In genomic region chr1:159735099-159735498, GRCm38 (mm10) we compare ENCODE assay signal across 31 mouse cellular contexts.
DNase-seq lines count a peak whose midpoint lies in the region; ATAC-seq and TF ChIP-seq lines count a peak whose summit lies in the region.
"Had no signal": no experiment of that assay in that cellular context is flagged by ENCODE, and none has a peak within 500 bp of the region (broad histone marks: within the 10 kb centered on the region; RNA-seq: fewer than 3 reads in every experiment).

No protein-coding gene starts in this region.

- peak; percentile 93 to 95 for ATAC-seq in hematopoietic stem cell, adult 5-6 weeks (replicated peaks in 1 of 2; ENCODE audit: insufficient read depth in 1 of 2, low FRiP score in 2 of 2, low TSS enrichment in 1 of 2, low read depth in 1 of 2, poor library complexity in 2 of 2, severe bottlenecking in 2 of 2)
- ATAC-seq: activated CD4-positive, CD25-positive, alpha-beta regulatory T cell, adult 4 months; CD4-positive, CD25-positive, alpha-beta regulatory T cell, adult 4 months; forebrain, embryonic 14.5 days; inflammation-experienced regulatory T-cells, adult 6 months; midbrain, embryonic 13.5 days had no signal

- WGBS in kidney, adult 2 months = 74% methylated on average over 3 of the region's 3 CpGs

- no peak overlapping the region for H3K27ac ChIP-seq in kidney, adult 2 months (ENCODE audit: insufficient read depth, low read depth, low read length)
- H3K27ac ChIP-seq: embryonic facial prominence, embryonic 12.5 days; hindbrain, embryonic 15.5 days; limb, embryonic 10.5 days; limb, embryonic 15.5 days; macrophage; midbrain, embryonic 13.5 days; neural tube, embryonic 15.5 days had no signal

- no peaks in the 10 kb centered on the region for H3K36me3 ChIP-seq in kidney, adult 2 months (ENCODE audit: control insufficient read depth, insufficient read depth, low read length)
- H3K36me3 ChIP-seq: embryonic facial prominence, embryonic 12.5 days; hindbrain, embryonic 15.5 days; limb, embryonic 10.5 days; limb, embryonic 15.5 days; midbrain, embryonic 13.5 days; neural tube, embryonic 15.5 days had no signal

- TF ChIP-seq POLR2A in kidney, adult 2 months (IDR thresholded peaks at IDR 0.05; ENCODE audit: low read depth, low read length) = no peak

- TF ChIP-seq CTCF in kidney, adult 2 months (conservative IDR thresholded peaks at IDR 0.05; ENCODE audit: insufficient read depth, insufficient read length, low read depth, low read length) = no peak

- H3K27me3 ChIP-seq in kidney, adult 2 months (replicated peaks; ENCODE audit: control insufficient read depth, insufficient read depth, low read length) = no peaks in the 10 kb centered on the region
- H3K27me3 ChIP-seq: embryonic facial prominence, embryonic 12.5 days; hindbrain, embryonic 15.5 days; limb, embryonic 15.5 days; midbrain, embryonic 13.5 days; neural tube, embryonic 15.5 days had no signal

- DNase-seq in kidney, adult 2 months = peak; percentile 11
- no peak for DNase-seq in kidney, adult 8-10 months
- DNase-seq in thymus, postnatal 0 days (ENCODE audit: low spot score) = peak; percentile 25
- no peak for DNase-seq in thymus, postnatal 4 days
- no peak for DNase-seq in layer of hippocampus, adult 18-20 months (ENCODE audit: low spot score in 2 of 2)
- no peak for DNase-seq in thymus, adult 18-20 months
- no peak for DNase-seq in lung, postnatal 4 days
- DNase-seq: adrenal gland, adult 2 months; adrenal gland, postnatal 36 days; cerebellum, adult 2 months; cerebellum, postnatal 25 days; gastrocnemius, postnatal 14 days; heart, postnatal 4 days; kidney, adult 18-20 months; kidney, postnatal 10 days; layer of hippocampus, adult 9-11 months; retina, postnatal 1 day; right cerebral cortex, postnatal 14 days; thymus, postnatal 36 days had no signal

- H3K4me3 ChIP-seq in kidney, adult 2 months (ENCODE audit: insufficient read depth, low read depth, low read length) = no peak overlapping the region
- H3K4me3 ChIP-seq: embryonic facial prominence, embryonic 12.5 days; hindbrain, embryonic 15.5 days; limb, embryonic 10.5 days; limb, embryonic 15.5 days; midbrain, embryonic 13.5 days; neural tube, embryonic 15.5 days had no signal

- H3K4me1 ChIP-seq in kidney, adult 2 months (ENCODE audit: control insufficient read depth, insufficient read depth, low read length) = no peaks in the 10 kb centered on the region
- H3K4me1 ChIP-seq: embryonic facial prominence, embryonic 12.5 days; limb, embryonic 10.5 days; neural tube, embryonic 15.5 days had no signal

Comparison
In these comparisons a context has a peak if more than half of its experiments do, and no peak if none do; other contexts are left out.
1. DNase-seq: peak in kidney, adult 2 months (single experiment) and thymus, postnatal 0 days (single experiment); none in kidney, adult 8-10 months (0 of 2), thymus, postnatal 4 days (single experiment), layer of hippocampus, adult 18-20 months (0 of 2), thymus, adult 18-20 months (0 of 2) and lung, postnatal 4 days (0 of 2).